Mouse (Mus musculus) Patski (cell line): ENCODE data around the gene Ldb3. TPM values are rescaled to one million over a fixed set of nuclear protein-coding genes. Genes with fewer than 3 reads are reported as not detected.

Experiments used
- ATAC-seq: fragments of 100-300 bp; one replicate; pipeline ENCODE4 v1.8.0; 2021
- CTCF ChIA-PET: fragments of 350-600 bp; sonication (Branson Sonifier 250); formaldehyde crosslinking; loops from one replicate; lab custom pipeline; 2022; ENCODE audit warnings: inconsistent platforms; lab: Charles Lee
- POLR2A ChIA-PET: fragments of 350-600 bp; sonication (Branson Sonifier 250); formaldehyde crosslinking; loops from one replicate; lab custom pipeline; 2022; ENCODE audit warnings: antibody characterized with exemption, inconsistent platforms; lab: Charles Lee
- DNase-seq: peaks from one replicate; pipeline ENCODE4 v3.0.0-alpha.2; 2011; ENCODE audit warnings: low read depth, low spot score
- H3K27me3 ChIP-seq: fragments of 371-371 bp; one replicate; pipeline ENCODE4 v1.5.1; 2021
- CTCF ChIP-seq: fragments of 100-300 bp; IDR thresholded peaks from one replicate; pipeline ENCODE4 v1.5.1; 2021
- in situ Hi-C: fragments of 300-500 bp; cut with MboI; formaldehyde crosslinking; loops from 3 replicates; pipeline ENCODE4 v1.11.1; 2018; ENCODE audit warnings: low pct_unique_long_range_greater_than_20kb, mixed read lengths
- polyA plus RNA-seq: library from polyadenylated mRNA; unstranded; gene quantifications from one replicate; pipeline ENCODE4 v1.2.3, GENCODE M21; 2021

Gene Ldb3
- polyA plus RNA-seq, 1 experiment from 2014 or later: 0.46 TPM

GRCm38 (mm10) chr14:34502475-34503324, 85.8 kb downstream of the Ldb3 start:
- ATAC-seq (peak; percentile 68), DNase-seq (no peak)
- no peaks in the 10 kb centered on the region for H3K27me3 ChIP-seq
- POLR2A ChIA-PET: interaction anchor here (1.0 to 1.3 kb wide), 2 partner anchors 13 to 45 kb away, joined by 3 read pairs; no protein-coding TSS in a partner anchor
- CTCF ChIA-PET: no interaction called here
- no peak for TF ChIP-seq CTCF
- in situ Hi-C loops: loop anchor here (5.0 kb wide), 1 partner anchor 45 kb away; no protein-coding TSS in a partner anchor

GRCm38 (mm10) chr14:34501804-34502474, 86.5 kb downstream of the Ldb3 start:
- POLR2A ChIA-PET: interaction anchor here (1.0 to 1.3 kb wide), 2 partner anchors 12 to 46 kb away, joined by 3 read pairs; no protein-coding TSS in a partner anchor
- no peaks in the 10 kb centered on the region for H3K27me3 ChIP-seq
- DNase-seq (no peak), ATAC-seq (peak; percentile 29)
- in situ Hi-C loops: loop anchor here (5.0 kb wide), 1 partner anchor 45 kb away; no protein-coding TSS in a partner anchor
- TF ChIP-seq CTCF: no peak
- CTCF ChIA-PET: no interaction called here

GRCm38 (mm10) chr14:34501447-34501803, 87.1 kb downstream of the Ldb3 start:
- no peak for ATAC-seq
- no peak for TF ChIP-seq CTCF
- no peaks in the 10 kb centered on the region for H3K27me3 ChIP-seq
- DNase-seq: no peak
- ChIA-PET CTCF (no interaction called here), POLR2A (no interaction called here)
- in situ Hi-C loops: loop anchor here (5.0 kb wide), 1 partner anchor 46 kb away; no protein-coding TSS in a partner anchor

DNA sequence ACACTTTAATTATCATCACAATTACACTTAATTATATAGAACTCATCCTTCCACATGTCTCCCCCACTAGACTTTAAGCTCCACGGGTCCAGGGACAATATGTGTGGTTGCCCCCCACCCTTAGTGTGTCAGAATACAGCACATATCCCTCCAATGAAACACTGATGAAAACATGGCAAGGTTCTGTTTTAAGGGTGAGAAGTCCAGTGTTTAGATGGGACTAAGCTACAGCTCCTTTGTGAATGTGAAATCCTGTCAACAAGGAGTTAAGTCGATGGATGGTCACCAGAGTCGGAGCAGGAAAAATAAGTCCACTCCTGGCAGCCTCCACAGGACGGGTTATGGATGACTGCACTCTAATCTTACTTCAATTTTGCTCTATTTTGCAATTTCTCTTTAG, 88.2 kb downstream of the Ldb3 start:
- in situ Hi-C loops: loop anchor here (5.0 kb wide), 1 partner anchor 47 kb away; no protein-coding TSS in a partner anchor
- ATAC-seq (no peak), DNase-seq (no peak)
- POLR2A ChIA-PET: interaction anchor here (1.4 kb wide), 1 partner anchor 13 kb away, joined by 3 read pairs; no protein-coding TSS in a partner anchor
- CTCF ChIA-PET: interaction anchor here (0.7 to 1.6 kb wide), 4 partner anchors 8 to 39 kb away, joined by 3 to 6 read pairs (median 4); no protein-coding TSS in a partner anchor
- H3K27me3 ChIP-seq: no peaks in the 10 kb centered on the region
- TF ChIP-seq CTCF: no peak

DNA sequence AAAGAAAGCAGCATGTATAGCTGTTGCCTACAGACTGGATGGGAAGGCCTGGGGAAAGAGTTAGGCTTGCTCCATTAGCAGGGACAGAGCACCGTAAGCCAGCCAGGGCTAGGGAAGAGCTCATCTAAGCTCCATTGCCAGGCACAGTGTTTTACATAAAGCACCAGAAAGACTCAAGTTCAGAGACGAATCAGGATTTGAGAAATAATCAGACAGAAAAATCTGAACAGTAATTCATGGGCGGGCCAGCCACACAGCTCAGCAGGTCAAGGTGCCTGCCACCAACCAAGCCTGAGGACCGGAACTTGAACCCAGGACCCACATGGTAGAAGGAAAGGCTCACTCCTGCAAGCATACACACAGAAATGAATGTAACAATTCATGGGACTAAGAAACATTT, 88.8 kb downstream of the Ldb3 start:
- POLR2A ChIA-PET: interaction anchor here (1.4 kb wide), 1 partner anchor 12 kb away, joined by 3 read pairs; no protein-coding TSS in a partner anchor

DNA sequence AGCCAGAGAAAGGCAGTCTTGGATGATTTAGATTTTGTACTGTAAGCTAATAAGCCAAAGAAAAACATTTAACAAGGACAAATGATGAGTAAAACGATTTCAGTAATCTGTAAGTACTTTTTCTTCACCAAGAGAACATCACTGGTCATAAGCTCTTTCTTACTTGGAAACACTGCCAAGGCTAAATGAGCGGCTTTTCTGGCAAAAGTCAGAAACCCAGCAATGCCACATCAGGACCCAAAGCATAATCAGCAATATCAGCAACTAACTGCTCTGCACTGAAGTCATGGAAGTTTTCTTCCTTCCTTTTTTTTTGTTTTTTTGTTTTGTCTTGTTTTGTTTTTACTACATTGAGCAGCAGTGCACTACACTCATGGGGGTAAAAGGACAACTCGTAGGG, 91.1 kb downstream of the Ldb3 start:
- ChIA-PET POLR2A (interaction anchor here (1.2 kb wide), 1 partner anchor 10 kb away, joined by 3 read pairs; no protein-coding TSS in a partner anchor), CTCF (interaction anchor here (1.9 kb wide), 1 partner anchor 15 kb away, joined by 6 read pairs; no protein-coding TSS in a partner anchor)
- ATAC-seq (no peak), DNase-seq (no peak)
- no peaks in the 10 kb centered on the region for H3K27me3 ChIP-seq
- no peak for TF ChIP-seq CTCF
- in situ Hi-C loops: no loop called here

More for the DNA sequence above, 88.8 kb downstream of the Ldb3 start:
- ATAC-seq (no peak), DNase-seq (no peak)
- no peaks in the 10 kb centered on the region for H3K27me3 ChIP-seq
- in situ Hi-C loops: loop anchor here (5.0 kb wide), 1 partner anchor 48 kb away; no protein-coding TSS in a partner anchor
- CTCF ChIA-PET: interaction anchor here (0.9 to 1.6 kb wide), 3 partner anchors 9 to 38 kb away, joined by 3 to 6 read pairs (median 4); no protein-coding TSS in a partner anchor
- no peak for TF ChIP-seq CTCF

GRCm38 (mm10) chr14:34493682-34494081, 94.8 kb downstream of the Ldb3 start:
- CTCF ChIA-PET: no interaction called here
- in situ Hi-C loops: no loop called here
- DNase-seq: no peak
- H3K27me3 ChIP-seq: no peaks in the 10 kb centered on the region
- TF ChIP-seq CTCF: no peak
- POLR2A ChIA-PET: no interaction called here
- no peak for ATAC-seq

- CTCF ChIA-PET: interaction anchor here (1.2 kb wide), 1 partner anchor 9 kb away, joined by 4 read pairs; no protein-coding TSS in a partner anchor
- ATAC-seq (no peak), DNase-seq (no peak)
- in situ Hi-C loops: no loop called here
- no peaks in the 10 kb centered on the region for H3K27me3 ChIP-seq
- POLR2A ChIA-PET: no interaction called here
- no peak for TF ChIP-seq CTCF
These were observed 95.8 kb downstream of the Ldb3 start for GRCm38 (mm10) chr14:34492688-34493087.

- in situ Hi-C loops: no loop called here
- H3K27me3 ChIP-seq: no peaks in the 10 kb centered on the region
- ChIA-PET POLR2A (no interaction called here), CTCF (interaction anchor here (1.1 to 1.7 kb wide), 2 partner anchors 9 to 56 kb away, joined by 3 to 6 read pairs; no protein-coding TSS in a partner anchor)
- no peak for DNase-seq
- ATAC-seq: no peak
- no peak for TF ChIP-seq CTCF
These were observed 97.5 kb downstream of the Ldb3 start for GRCm38 (mm10) chr14:34490965-34491364.

DNA sequence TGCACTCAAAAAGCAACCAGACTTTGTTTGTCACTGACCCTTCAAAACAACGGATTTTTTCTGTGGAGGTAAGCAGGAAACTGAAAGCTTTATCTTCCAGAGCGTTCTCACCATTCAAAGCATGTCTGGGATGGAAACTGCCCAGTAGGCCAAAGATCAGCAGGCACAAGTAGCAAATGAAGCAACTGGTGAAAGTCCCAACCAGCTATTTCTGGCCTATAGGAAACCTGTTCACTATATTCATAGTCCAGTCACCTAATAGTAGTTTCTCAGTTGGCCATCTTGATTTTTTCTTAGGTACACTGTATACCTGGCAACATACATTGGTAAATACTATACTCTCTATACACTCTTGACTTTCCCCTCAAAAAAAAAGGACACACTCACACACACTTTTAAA, 98.6 kb downstream of the Ldb3 start:
- ATAC-seq (no peak), DNase-seq (no peak)
- H3K27me3 ChIP-seq: no peaks in the 10 kb centered on the region
- no peak for TF ChIP-seq CTCF
- in situ Hi-C loops: no loop called here
- ChIA-PET CTCF (interaction anchor here (1.3 to 2.0 kb wide), 4 partner anchors 10 to 53 kb away, joined by 3 to 6 read pairs (median 4); no protein-coding TSS in a partner anchor), POLR2A (interaction anchor here (0.8 to 1.6 kb wide), 2 partner anchors 13 to 23 kb away, joined by 3 to 5 read pairs; partner anchors contain the start of gene Bmpr1a)
